ENCODE assay signal across 10 mouse cellular contexts in the genomic region with DNA sequence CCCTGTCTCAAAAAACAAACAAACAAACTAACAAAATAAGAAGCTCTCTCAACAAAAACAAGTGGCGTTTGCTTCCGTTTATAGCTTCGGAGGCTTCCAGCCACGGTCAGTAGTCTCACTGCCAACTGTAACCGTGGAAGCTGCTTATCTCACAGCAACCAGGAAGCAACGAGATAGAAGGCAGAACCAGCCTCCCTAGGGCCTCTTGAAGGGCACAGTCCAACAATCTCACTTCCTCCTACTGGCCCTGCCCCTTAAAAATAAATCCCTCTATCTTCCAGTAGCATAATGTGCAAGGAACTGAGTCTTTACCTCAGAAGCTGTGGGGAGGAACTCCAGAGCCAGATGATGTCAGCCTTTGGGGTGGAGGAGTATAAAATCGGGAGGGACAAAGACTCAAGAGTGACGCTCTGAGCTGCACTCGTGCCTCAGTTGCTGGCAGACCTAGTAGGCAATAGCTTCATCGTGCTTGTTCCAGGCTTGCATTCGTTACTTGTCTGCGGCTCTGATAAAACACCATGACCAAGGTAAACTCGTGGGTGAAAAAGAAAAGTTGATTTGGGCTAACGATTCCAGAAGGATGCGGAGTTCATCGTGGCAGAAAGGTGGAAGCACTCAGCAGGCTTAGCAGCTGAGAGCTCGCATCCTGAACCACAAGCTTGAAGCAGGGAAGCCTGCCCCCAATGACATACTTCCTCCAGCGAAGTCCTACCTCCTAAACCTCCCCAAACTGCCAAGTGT. TPM values are rescaled to one million over a fixed set of nuclear protein-coding genes. Genes with fewer than 3 reads are reported as not detected.
DNase-seq lines count a peak whose midpoint lies in the region; ATAC-seq and TF ChIP-seq lines count a peak whose summit lies in the region.
"Had no signal": no experiment of that assay in that cellular context is flagged by ENCODE, and none has a peak within 500 bp of the region (broad histone marks: within the 10 kb centered on the region; RNA-seq: fewer than 3 reads in every experiment).

No protein-coding gene starts in this region.

- 63% methylated on average over 18 of the region's 18 CpGs for WGBS in liver, postnatal 0 days (ENCODE audit: insufficient replicate concordance)

- TF ChIP-seq EP300 in liver, postnatal 0 days (IDR thresholded peaks at IDR 0.05; ENCODE audit: low read depth): peak; percentile 71

- intact Hi-C loops in gastrocnemius, adult 2 months (cut with DNase I): no loop called here
- intact Hi-C loops in gastrocnemius, postnatal 36 days (cut with DNase I): no loop called here

- H3K36me3 ChIP-seq in erythroblast, embryonic 14.5 days (ENCODE audit: control insufficient read depth): no peaks in the 10 kb centered on the region
- H3K36me3 ChIP-seq in liver, postnatal 0 days (replicated peaks; ENCODE audit: insufficient read depth, low read length): no peaks in the 10 kb centered on the region
- H3K36me3 ChIP-seq: midbrain, embryonic 10.5 days had no signal

- no peak overlapping the region for H3K9ac ChIP-seq in liver, postnatal 0 days (replicated peaks)

- TF ChIP-seq CTCF in gastrocnemius, adult 2 months (IDR thresholded peaks at IDR 0.05): no peak
- no peak for TF ChIP-seq CTCF in liver, postnatal 0 days (IDR thresholded peaks at IDR 0.05; ENCODE audit: low read depth)

- ATAC-seq in liver, postnatal 0 days: peak; percentile 82
- no peak for ATAC-seq in activated CD4-positive, CD25-positive, alpha-beta regulatory T cell, adult 4 months

- no peaks in the 10 kb centered on the region for H3K27me3 ChIP-seq in erythroblast, embryonic 14.5 days (ENCODE audit: control insufficient read depth)
- no peaks in the 10 kb centered on the region for H3K27me3 ChIP-seq in liver, postnatal 0 days (ENCODE audit: insufficient read depth, low read length)

- H3K4me2 ChIP-seq in liver, postnatal 0 days (ENCODE audit: low read depth, low read length): no peak overlapping the region

- peaks cover 48% of the 10 kb centered on the region for H3K4me1 ChIP-seq in erythroblast, embryonic 14.5 days (ENCODE audit: control insufficient read depth)
- peaks cover 17% of the 10 kb centered on the region for H3K4me1 ChIP-seq in liver, postnatal 0 days (ENCODE audit: insufficient read depth)

- DNase-seq in gastrocnemius, adult 2 months: no peak
- DNase-seq in gastrocnemius, postnatal 36 days: no peak
- peak; percentile 71 for DNase-seq in 416B (ENCODE audit: low read depth)
- DNase-seq in liver, postnatal 0 days: peak; percentile 48
- no peak for DNase-seq in right cerebral cortex, postnatal 36 days (ENCODE audit: low spot score in 2 of 2)
- DNase-seq in right cerebral cortex, postnatal 25 days: no peak
- DNase-seq: cerebellum, adult 11-12 months had no signal

- peak overlapping the region; percentile 66 for H3K27ac ChIP-seq in gastrocnemius, adult 2 months
- peak overlapping the region; percentile 85 for H3K27ac ChIP-seq in liver, postnatal 0 days (ENCODE audit: low read depth)
- H3K27ac ChIP-seq: midbrain, embryonic 10.5 days had no signal

- H3K4me3 ChIP-seq in gastrocnemius, adult 2 months: no peak overlapping the region
- H3K4me3 ChIP-seq in erythroblast, embryonic 14.5 days (replicated peaks): peak overlapping the region; percentile 33
- H3K4me3 ChIP-seq in liver, postnatal 0 days (ENCODE audit: low read depth, low read length): no peak overlapping the region
- H3K4me3 ChIP-seq: midbrain, embryonic 10.5 days had no signal

- peaks cover 10% of the 10 kb centered on the region for H3K9me3 ChIP-seq in erythroblast, embryonic 14.5 days (ENCODE audit: control insufficient read depth, low read length)
- H3K9me3 ChIP-seq in liver, postnatal 0 days (ENCODE audit: low read length): no peaks in the 10 kb centered on the region
- H3K9me3 ChIP-seq: midbrain, embryonic 10.5 days had no signal

RNA-seq across cellular contexts. Expression of a gene that starts 35.3 kb away (rescaled TPM):
- total RNA-seq in gastrocnemius, adult 2 months (2021): 10 to 100 TPM; 66.3 to 72.4 TPM
- total RNA-seq in gastrocnemius, postnatal 36 days (2021): 10 to 100 TPM; 55.2 to 58.5 TPM
- 1.1 and 3.0 TPM in 2 replicates for polyA plus RNA-seq in erythroblast, embryonic 14.5 days (2012)
- polyA plus RNA-seq in liver, postnatal 0 days (2015; fragmentation: Nextera tagmentation; extraction: Ambion mirVana): 48.9 and 55.1 TPM in 2 replicates
- 100 to 1,000 TPM; 109 to 123 TPM for polyA plus RNA-seq in activated CD4-positive, CD25-positive, alpha-beta regulatory T cell, adult 4 months (2017; shearing (Covaris generic))

Comparison
In these comparisons a context has a peak if more than half of its experiments do, and no peak if none do; other contexts are left out.
1. DNase-seq: peak in 416B (single experiment) and liver, postnatal 0 days (single experiment); none in gastrocnemius, adult 2 months (single experiment), gastrocnemius, postnatal 36 days (0 of 2), right cerebral cortex, postnatal 36 days (0 of 2) and right cerebral cortex, postnatal 25 days (single experiment).
2. RNA of a gene that starts 35.3 kb away (polyA plus RNA-seq): 109 to 123 TPM in activated CD4-positive, CD25-positive, alpha-beta regulatory T cell, adult 4 months and 48.9 to 55.1 TPM in liver, postnatal 0 days; 1.1 to 3.0 TPM in erythroblast, embryonic 14.5 days; every median in the first group is over 10 times any median in the second.